Mouse (Mus musculus): Measurements from ENCODE around the gene Suclg2.

Gene Suclg2

DNA sequence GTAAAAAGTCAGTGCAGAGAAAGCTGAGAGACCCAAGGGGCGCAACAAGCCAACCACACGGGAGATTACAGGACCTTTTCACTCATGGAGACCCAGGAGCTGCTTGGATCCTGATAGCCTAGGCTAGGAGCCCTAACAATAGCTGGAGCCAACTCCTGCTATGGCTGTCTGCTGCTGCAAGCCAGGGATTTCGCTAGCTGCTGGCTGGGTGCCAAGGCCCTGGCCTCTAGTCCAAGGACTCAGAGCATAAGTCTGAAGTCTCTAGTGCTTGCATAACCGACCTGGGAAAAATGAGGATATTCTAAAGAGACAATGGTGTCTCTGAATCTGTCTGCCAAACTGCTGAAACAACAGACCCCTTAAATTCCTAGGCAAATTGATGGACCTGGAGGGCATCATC lies 273.6 kb downstream of the Suclg2 start:
- DNase-seq = no peak

All from embryo, embryonic 11 days (tissue).